Mouse (Mus musculus) G1E (cell line): Measurements from ENCODE around the gene Calhm5.

Experiments
- CTCF ChIP-seq: IDR thresholded peaks from 2 replicates; pipeline ENCODE4 v1.5.1; 2012; ENCODE audit warnings: low read depth, low read length, inconsistent platforms, mixed read lengths
- GATA1 ChIP-seq: IDR thresholded peaks from 2 replicates; pipeline ENCODE4 v1.6.1; 2012; ENCODE audit warnings: borderline replicate concordance, low read length, inconsistent platforms, mixed read lengths

GRCm38 (mm10) chr10:34095964-34096363, 355 bp downstream of the Calhm5 start:
- no peak for TF ChIP-seq CTCF
- no peak for TF ChIP-seq GATA1
